Mouse (Mus musculus) small intestine, adult 2 months (tissue): ENCODE data around the gene Pcolce. TPM values are rescaled to one million over a fixed set of nuclear protein-coding genes. Genes with fewer than 3 reads are reported as not detected.

Experiments
- H3K27ac ChIP-seq: fragments of 200-500 bp; 2 replicates; pipeline ENCODE4 v1.5.1; 2012; ENCODE audit warnings: low read depth, low read length, control low read depth, inconsistent platforms; ENCODE audit not compliant: insufficient read depth
- H3K27me3 ChIP-seq: fragments of 200-500 bp; 2 replicates; pipeline ENCODE4 v1.6.1; 2012; ENCODE audit warnings: mild to moderate bottlenecking, moderate library complexity, low read length, inconsistent platforms; ENCODE audit not compliant: control insufficient read depth, insufficient read depth
- H3K36me3 ChIP-seq: fragments of 200-500 bp; 2 replicates; pipeline ENCODE4 v1.6.1; 2012; ENCODE audit warnings: mild to moderate bottlenecking, low read length, control low read depth, inconsistent platforms; ENCODE audit not compliant: control insufficient read depth, insufficient read depth
- H3K4me1 ChIP-seq: fragments of 200-500 bp; 2 replicates; pipeline ENCODE4 v1.6.1; 2012; ENCODE audit warnings: low read length, inconsistent platforms, mixed read lengths; ENCODE audit not compliant: control insufficient read depth, insufficient read depth, insufficient read length
- H3K4me3 ChIP-seq: fragments of 200-500 bp; 2 replicates; pipeline ENCODE4 v1.5.1; 2012; ENCODE audit warnings: low read depth, mild to moderate bottlenecking, control low read depth, inconsistent platforms, low read length, moderate library complexity
- CTCF ChIP-seq: fragments of 200-500 bp; IDR thresholded peaks from 2 replicates; pipeline ENCODE4 v1.5.1; 2012; ENCODE audit warnings: low read depth, mild to moderate bottlenecking, control low read depth, inconsistent platforms, low read length, moderate library complexity, mixed read lengths; ENCODE audit not compliant: insufficient replicate concordance, insufficient read length; ENCODE audit errors: extremely low read depth
- POLR2A ChIP-seq: fragments of 200-500 bp; IDR thresholded peaks from 2 replicates; pipeline ENCODE4 v1.6.1; 2012; ENCODE audit warnings: low read depth, mild to moderate bottlenecking, control low read depth, inconsistent platforms, low read length, moderate library complexity
- WGBS: fragments of 180-500 bp; shearing (Covaris S2); methylation state at CpG from one replicate; pipeline ENCODE4 v1.1.7; 2018; 5-methylcytosine and 5-hydroxymethylcytosine counted together
- polyA plus RNA-seq: library from polyadenylated mRNA; depleted of rRNA; stranded (reverse); fragments of >200 nt; gene quantifications from 2 replicates; pipeline ENCODE4 v1.2.3, GENCODE M21; 2012

The Pcolce gene
- polyA plus RNA-seq, 1 experiment, result 30.4 TPM

DNA sequence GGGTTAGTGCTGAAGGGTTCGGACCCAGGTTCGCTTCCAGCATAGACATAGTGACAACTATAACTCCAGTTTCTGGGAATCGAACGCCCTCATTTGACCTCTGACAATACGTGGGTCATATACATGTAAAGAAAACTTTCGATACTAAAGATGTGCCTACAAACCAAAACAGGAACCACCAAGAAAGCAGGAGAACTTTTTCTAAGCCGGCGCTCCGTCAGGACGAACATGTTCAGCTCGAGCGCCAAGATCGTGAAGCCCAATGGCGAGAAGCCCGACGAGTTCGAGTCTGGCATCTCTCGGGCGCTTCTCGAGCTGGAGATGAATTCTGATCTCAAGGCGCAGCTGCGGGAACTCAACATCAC lies 12.2 kb downstream of the Pcolce start:
- Histone ChIP-seq H3K4me3 (peak overlapping the region; percentile 62), H3K36me3 (peaks cover 2% of the 10 kb centered on the region; the same call in 1 of the 2 replicates), H3K27me3 (no peaks in the 10 kb centered on the region), H3K27ac (peak overlapping the region; percentile 88), H3K4me1 (peaks cover 13% of the 10 kb centered on the region)
- TF ChIP-seq CTCF (no peak), POLR2A (no peak)
- under 1% methylated on average over 22 of the region's 22 CpGs for WGBS

DNA sequence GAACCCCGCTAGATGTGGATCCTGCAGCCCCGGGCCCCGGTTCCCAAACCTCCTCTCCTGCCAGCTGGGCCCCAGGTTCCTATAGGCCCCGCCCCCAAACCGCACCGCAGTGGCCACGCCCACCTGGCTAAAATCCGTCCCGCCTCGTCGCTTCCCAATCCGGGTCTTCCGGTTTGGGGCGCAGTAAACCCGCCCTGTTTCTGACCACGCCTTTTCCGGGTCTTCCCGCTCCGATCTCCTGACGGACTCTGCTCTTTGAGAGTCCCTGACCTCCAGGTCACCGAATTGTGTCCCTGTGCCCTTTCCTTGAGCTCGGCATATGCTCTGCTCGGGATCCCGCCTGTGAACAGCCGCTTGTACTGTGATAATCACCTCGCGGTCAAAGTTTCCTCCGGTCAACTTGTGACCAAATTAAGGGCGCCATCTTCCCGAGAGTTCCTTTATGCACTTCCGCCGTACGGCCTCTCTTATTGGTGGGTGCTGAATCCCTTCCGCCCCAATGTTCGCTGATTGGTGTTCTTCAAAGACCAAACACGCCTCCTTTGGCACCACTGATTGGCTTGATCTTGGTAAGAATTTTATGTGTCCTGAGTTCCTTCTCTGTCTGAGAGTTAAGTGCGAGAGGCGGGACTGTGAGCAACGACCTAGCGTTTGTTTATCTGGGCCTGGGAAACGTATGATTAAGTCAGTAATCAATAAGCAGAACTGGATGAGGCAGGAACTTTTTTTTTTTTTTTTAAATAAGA lies 12.8 kb downstream of the Pcolce start, which contains the start of gene Mospd3:
TSS of gene Mospd3 (minus strand) at position 440 of the 746 bp plus-strand sequence.
- H3K4me3 ChIP-seq, result peak within 1 kb of the TSS; percentile 87
- WGBS, result under 1% methylated on average over 41 of the region's 41 CpGs
- no peaks in the 10 kb centered on the region for H3K27me3 ChIP-seq
- peaks cover 2% of the 10 kb centered on the region; the same call in 1 of the 2 replicates for H3K36me3 ChIP-seq
- TF ChIP-seq POLR2A, result peak; percentile 84
- TF ChIP-seq CTCF, result no peak
- H3K4me1 ChIP-seq, result peaks cover 13% of the 10 kb centered on the region
- peak within 1 kb of the TSS; percentile 99 for H3K27ac ChIP-seq

DNA sequence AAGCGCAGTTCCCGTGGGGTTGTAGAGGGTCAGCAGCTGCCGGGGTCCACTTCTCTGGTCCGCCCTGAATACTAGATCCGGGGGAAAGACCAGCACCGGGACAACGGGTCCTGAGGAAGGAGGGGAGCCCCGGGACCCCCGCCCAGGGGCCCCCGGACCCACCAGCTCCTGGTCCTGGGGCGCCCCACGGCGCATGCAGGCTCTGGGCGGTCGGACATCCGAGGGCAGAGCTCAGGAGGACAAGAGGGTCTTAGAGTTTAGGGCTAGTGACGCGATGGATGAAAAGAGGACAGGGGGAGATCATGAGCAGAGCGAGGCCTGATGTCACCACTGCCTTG lies 13.3 kb downstream of the Pcolce start:
- Histone ChIP-seq H3K4me1 (peaks cover 13% of the 10 kb centered on the region), H3K27ac (no peak overlapping the region; the same call in 1 of the 2 replicates), H3K4me3 (peak overlapping the region; percentile 87), H3K27me3 (no peaks in the 10 kb centered on the region), H3K36me3 (peaks cover under 1% of the 10 kb centered on the region; the same call in 1 of the 2 replicates)
- WGBS, result 2% methylated on average over 19 of the region's 19 CpGs
- TF ChIP-seq POLR2A, result no peak
- no peak for TF ChIP-seq CTCF

GRCm38 (mm10) chr5:137599600-137599999 lies 14.0 kb downstream of the Pcolce start:
- TF ChIP-seq CTCF, result no peak
- no peak for TF ChIP-seq POLR2A
- H3K36me3 ChIP-seq, result no peaks in the 10 kb centered on the region
- peaks cover 13% of the 10 kb centered on the region for H3K4me1 ChIP-seq
- no peaks in the 10 kb centered on the region for H3K27me3 ChIP-seq
- peak overlapping the region; percentile 87 for H3K4me3 ChIP-seq
- WGBS, result 73% methylated on average over 9 of the region's 9 CpGs
- H3K27ac ChIP-seq, result no peak overlapping the region

DNA sequence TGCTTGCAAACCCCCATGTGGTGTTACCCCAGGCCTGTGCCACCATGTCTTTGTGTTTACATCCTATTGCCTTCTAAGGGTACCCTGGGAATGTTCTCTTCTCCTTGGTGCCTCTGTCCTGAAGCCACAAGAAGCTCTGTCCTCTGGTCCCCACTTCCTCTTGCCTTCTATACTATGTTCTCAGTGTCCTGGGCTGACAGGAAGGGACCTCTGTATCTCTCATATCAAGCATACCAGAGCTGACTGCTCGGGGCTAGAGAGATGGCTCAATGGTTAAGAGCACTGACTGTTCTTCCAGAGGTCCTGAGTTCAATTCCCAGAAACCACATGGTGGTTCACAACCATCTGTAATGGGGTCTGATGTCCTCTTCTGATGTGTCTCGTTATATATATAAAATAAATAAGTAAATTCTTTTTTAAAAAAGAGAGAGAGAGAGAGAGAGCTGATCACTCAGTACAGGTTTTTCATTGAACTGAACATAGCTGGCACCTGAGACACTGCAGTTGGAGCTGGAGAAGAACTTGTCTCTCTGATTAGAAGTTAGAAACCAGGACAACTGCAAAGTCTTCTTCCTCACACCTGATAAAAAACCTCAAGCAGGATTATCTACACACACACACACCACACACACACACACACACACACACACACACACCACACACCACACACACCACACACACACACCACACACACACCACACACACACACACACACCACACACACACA lies 15.3 kb downstream of the Pcolce start:
- WGBS, result 69% methylated on average over 2 of the region's 2 CpGs
- H3K27me3 ChIP-seq, result no peaks in the 10 kb centered on the region
- peaks cover 13% of the 10 kb centered on the region for H3K4me1 ChIP-seq
- no peaks in the 10 kb centered on the region for H3K36me3 ChIP-seq
- no peak overlapping the region for H3K27ac ChIP-seq
- no peak overlapping the region for H3K4me3 ChIP-seq
- TF ChIP-seq CTCF, result no peak
- TF ChIP-seq POLR2A, result no peak

DNA sequence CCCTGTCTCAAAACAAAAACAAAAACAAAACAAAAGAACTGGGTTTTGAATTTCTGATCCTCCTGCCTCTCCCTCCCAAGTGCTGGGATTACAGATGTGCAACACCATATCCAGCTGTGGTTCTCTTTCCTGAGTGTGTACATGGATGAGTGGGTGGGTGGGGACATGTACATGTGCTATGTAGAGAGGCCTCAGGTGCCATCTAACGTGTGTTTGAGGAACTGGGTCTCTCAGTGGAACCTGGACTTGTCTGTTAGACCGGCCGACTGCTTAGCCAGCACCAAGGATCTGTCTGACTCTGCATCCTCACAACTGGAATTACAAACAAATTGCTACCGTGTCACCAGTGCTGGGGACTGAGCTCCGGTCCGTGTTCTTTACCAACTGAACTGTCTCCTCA lies 16.0 kb downstream of the Pcolce start:
- Histone ChIP-seq H3K4me1 (peaks cover 12% of the 10 kb centered on the region), H3K27me3 (no peaks in the 10 kb centered on the region), H3K27ac (no peak overlapping the region), H3K4me3 (no peak overlapping the region), H3K36me3 (no peaks in the 10 kb centered on the region)
- TF ChIP-seq CTCF, result no peak
- no peak for TF ChIP-seq POLR2A
- 90% methylated on average over 6 of the region's 6 CpGs for WGBS

- Histone ChIP-seq H3K4me1 (peaks cover 8% of the 10 kb centered on the region), H3K4me3 (peak overlapping the region; percentile 21), H3K27ac (no peak overlapping the region), H3K36me3 (no peaks in the 10 kb centered on the region), H3K27me3 (no peaks in the 10 kb centered on the region)
- 69% methylated on average over 28 of the region's 30 CpGs for WGBS
- no peak for TF ChIP-seq POLR2A
- no peak for TF ChIP-seq CTCF
Measured at GRCm38 (mm10) chr5:137596601-137597261, 16.9 kb downstream of the Pcolce start.
